In the genomic region with DNA sequence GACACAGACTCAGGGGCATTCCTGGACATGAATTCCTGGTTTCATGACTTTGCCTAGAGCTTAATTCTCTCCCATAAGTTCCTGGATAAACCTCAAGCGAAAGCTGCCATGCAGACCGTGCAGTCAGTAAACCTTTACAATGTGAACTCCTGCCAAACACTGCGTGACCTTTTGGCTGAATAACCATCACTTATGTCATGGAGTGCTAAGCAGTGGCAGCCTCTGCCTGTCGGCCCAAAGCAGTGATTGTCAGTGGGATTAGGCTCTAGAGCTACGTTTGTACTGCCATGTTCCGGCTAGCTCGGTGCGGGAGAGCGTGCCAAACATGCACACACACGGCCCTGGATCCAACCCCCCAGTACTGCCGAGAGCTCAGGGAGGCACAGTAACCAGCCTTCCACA, we compare ENCODE assay signal across 13 mouse cellular contexts. TPM values are rescaled to one million over a fixed set of nuclear protein-coding genes. Genes with fewer than 3 reads are reported as not detected.
DNase-seq lines count a peak whose midpoint lies in the region; ATAC-seq lines count a peak whose summit lies in the region.
"Had no signal": no experiment of that assay in that cellular context is flagged by ENCODE, and none has a peak within 500 bp of the region (broad histone marks: within the 10 kb centered on the region; RNA-seq: fewer than 3 reads in every experiment).

No protein-coding gene starts in this region.

- H3K4me1 ChIP-seq in embryonic facial prominence, embryonic 15.5 days, result peaks cover 15% of the 10 kb centered on the region
- peaks cover 36% of the 10 kb centered on the region for H3K4me1 ChIP-seq in neural tube, embryonic 15.5 days

- 0 out of 2 replicates have a peak, but pooled peaks cover 6% of the 10 kb centered on the region for H3K36me3 ChIP-seq in embryonic facial prominence, embryonic 15.5 days
- H3K36me3 ChIP-seq in neural tube, embryonic 15.5 days, result no peaks in the 10 kb centered on the region

- H3K9me3 ChIP-seq in embryonic facial prominence, embryonic 15.5 days (replicated peaks), result no peaks in the 10 kb centered on the region
- no peaks in the 10 kb centered on the region for H3K9me3 ChIP-seq in neural tube, embryonic 15.5 days (replicated peaks)
- H3K9me3 ChIP-seq: forebrain, embryonic 13.5 days had no signal

- no peak overlapping the region for H3K4me3 ChIP-seq in embryonic facial prominence, embryonic 15.5 days (replicated peaks)
- H3K4me3 ChIP-seq in neural tube, embryonic 15.5 days (replicated peaks), result no peak overlapping the region
- H3K4me3 ChIP-seq: forebrain, embryonic 13.5 days had no signal

- intact Hi-C loops in heart, postnatal 36 days (cut with DNase I), result no loop called here

- peak; percentile 66; the same call in 1 of the 2 replicates for ATAC-seq in embryonic facial prominence, embryonic 15.5 days (ENCODE audit: insufficient number of reproducible peaks, low FRiP score, low TSS enrichment, low read depth)
- ATAC-seq in neural tube, embryonic 15.5 days (ENCODE audit: low FRiP score), result 0 out of 2 replicates have a peak, but pooled peaks have one; percentile 47
- ATAC-seq in megakaryocyte progenitor cell, adult 5-6 weeks (replicated peaks; ENCODE audit: poor library complexity), result no peak
- ATAC-seq: activated CD4-positive, CD25-positive, alpha-beta regulatory T cell, adult 4 months; forebrain, embryonic 13.5 days had no signal

- H3K27ac ChIP-seq in embryonic facial prominence, embryonic 15.5 days (replicated peaks), result no peak overlapping the region
- H3K27ac ChIP-seq in neural tube, embryonic 15.5 days (replicated peaks), result no peak overlapping the region
- H3K27ac ChIP-seq: forebrain, embryonic 13.5 days; kidney, postnatal 0 days had no signal

- DNase-seq in heart, adult 11 months, result peak; percentile 90
- DNase-seq in heart, postnatal 36 days, result no peak
- DNase-seq in retina, postnatal 1 day, result peak; percentile 31
- DNase-seq in retina, embryonic 14.5 days (ENCODE audit: low spot score), result no peak
- no peak for DNase-seq in spleen, adult 18-20 months
- DNase-seq: lung, postnatal 10 days; thymus, postnatal 36 days had no signal

- 50% methylated on average over 11 of the region's 11 CpGs for WGBS in embryonic facial prominence, embryonic 15.5 days
- 34% methylated on average over 11 of the region's 11 CpGs for WGBS in neural tube, embryonic 15.5 days

- no peak overlapping the region for H3K9ac ChIP-seq in embryonic facial prominence, embryonic 15.5 days
- no peak overlapping the region for H3K9ac ChIP-seq in neural tube, embryonic 15.5 days (replicated peaks)
- H3K9ac ChIP-seq: forebrain, embryonic 13.5 days had no signal

- no peaks in the 10 kb centered on the region for H3K27me3 ChIP-seq in embryonic facial prominence, embryonic 15.5 days
- no peaks in the 10 kb centered on the region for H3K27me3 ChIP-seq in neural tube, embryonic 15.5 days (replicated peaks)
- H3K27me3 ChIP-seq: forebrain, embryonic 13.5 days had no signal

- no peak overlapping the region for H3K4me2 ChIP-seq in embryonic facial prominence, embryonic 15.5 days (replicated peaks)
- no peak overlapping the region for H3K4me2 ChIP-seq in neural tube, embryonic 15.5 days
- H3K4me2 ChIP-seq: forebrain, embryonic 13.5 days had no signal

RNA-seq across cellular contexts. Expression of a gene that starts 18.6 kb away (rescaled TPM):
- 100 to 1,000 TPM; 109 to 112 TPM for total RNA-seq in heart, postnatal 36 days (2021)
- 21.0 and 26.7 TPM in 2 replicates for polyA plus RNA-seq in embryonic facial prominence, embryonic 15.5 days (2015; fragmentation: Nextera tagmentation; extraction: Ambion mirVana)
- 10.2 and 10.4 TPM in 2 replicates for polyA plus RNA-seq in neural tube, embryonic 15.5 days (2015; fragmentation: Nextera tagmentation; extraction: Ambion mirVana)
- 20.9 and 24.4 TPM in 2 replicates for total RNA-seq in megakaryocyte progenitor cell, adult 5-6 weeks (2015)
- total RNA-seq in megakaryocyte progenitor cell, adult 5-6 weeks (2017), result 31.1 and 41.0 TPM in 2 replicates

Comparison
In these comparisons a context has a peak if more than half of its experiments do, and no peak if none do; other contexts are left out.
1. DNase-seq: peak in heart, adult 11 months (single experiment) and retina, postnatal 1 day (single experiment); none in heart, postnatal 36 days (0 of 2), retina, embryonic 14.5 days (single experiment) and spleen, adult 18-20 months (0 of 2).